Mouse (Mus musculus): ENCODE results near the gene Bcr. TPM values are rescaled to one million over a fixed set of nuclear protein-coding genes. Genes with fewer than 3 reads are reported as not detected.

Gene Bcr
- total RNA-seq, 2 experiments from 2014 or later, result 121 to 133 TPM

DNA sequence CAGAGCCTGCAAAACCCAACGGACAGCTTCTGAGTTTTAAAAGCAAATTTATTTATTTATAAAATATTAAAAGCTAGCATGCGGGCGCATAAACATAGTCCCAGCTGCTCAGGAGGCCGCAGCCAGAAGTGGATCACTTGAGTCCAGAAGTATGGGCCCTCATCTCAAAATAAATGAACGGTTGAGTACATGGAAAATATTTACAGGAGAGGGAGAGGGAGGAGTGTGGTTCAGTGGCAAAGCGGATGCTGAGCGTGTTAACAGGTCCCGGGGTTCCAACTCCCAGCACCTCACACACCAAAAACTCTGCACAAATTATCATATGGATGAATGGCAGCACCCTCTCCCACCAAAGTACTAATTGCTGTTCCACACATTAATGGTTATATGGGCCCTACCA is 2.1 kb upstream of the Bcr start:
- DNase-seq, result no peak

DNA sequence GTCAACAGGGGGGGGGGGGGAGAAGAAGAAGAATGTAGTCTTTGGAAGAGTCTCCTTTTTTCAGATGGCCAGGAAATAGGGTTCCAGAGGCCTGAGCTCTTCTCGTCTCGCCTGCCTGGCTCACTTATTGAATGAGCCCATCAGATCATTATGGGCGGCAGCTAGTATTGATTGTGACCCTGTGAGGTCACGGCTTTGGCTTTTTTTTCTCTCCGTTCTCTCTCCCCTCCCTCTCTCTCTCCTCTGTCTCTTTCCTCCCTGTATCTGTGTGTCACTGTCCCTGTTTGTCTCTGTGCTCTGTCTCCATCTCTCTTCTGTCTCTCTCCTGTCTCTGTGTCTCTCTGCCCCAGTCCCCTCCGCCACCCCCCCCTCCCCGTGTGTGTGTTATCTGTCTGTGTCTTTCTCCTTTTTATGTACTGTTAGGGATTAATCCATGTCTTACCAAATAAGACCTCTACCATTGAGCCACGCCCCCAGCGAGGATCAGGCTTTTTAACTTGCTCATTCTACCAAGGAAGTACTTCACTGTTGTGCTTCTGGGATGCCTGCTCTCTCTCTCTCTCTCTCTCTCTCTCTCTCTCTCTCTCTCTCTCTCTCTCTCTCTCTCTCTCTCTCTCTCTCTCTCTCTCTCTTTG is 1.5 kb upstream of the Bcr start:
- no peak for DNase-seq

DNA sequence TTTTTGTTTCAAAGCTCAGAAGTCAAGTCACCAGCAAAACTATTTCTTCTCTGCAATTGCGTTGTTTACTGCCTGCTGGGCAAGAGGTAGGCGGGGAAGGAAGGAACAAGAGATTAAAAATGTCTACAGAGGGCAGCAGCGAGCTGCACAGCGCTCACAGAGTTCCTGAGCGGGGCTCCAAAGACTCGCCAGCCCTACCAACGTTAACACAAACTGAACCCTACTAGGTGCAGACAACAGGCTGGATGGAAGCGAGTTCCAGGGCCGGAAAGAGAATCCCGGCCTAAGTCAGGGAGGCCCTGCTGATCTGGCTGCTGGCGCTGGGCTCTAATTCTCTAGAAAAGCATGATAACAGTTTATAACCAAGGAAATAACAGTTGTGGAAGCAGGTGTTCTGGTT is 996 bp upstream of the Bcr start:
- peak; percentile 70 to 72 for DNase-seq

DNA sequence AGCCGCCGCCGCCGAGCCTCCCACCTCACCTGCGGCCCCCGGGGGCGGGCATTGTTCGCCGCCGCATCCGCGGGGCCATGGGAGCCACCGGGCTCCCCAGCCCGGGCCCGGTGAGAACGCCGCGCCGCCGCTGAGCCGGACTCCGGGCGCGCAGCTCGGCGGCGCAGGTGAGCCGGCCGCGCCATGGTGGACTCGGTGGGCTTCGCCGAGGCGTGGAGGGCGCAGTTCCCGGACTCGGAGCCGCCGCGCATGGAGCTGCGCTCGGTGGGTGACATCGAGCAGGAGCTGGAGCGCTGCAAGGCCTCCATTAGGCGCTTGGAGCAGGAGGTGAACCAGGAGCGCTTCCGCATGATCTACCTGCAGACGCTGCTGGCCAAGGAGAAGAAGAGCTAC is 447 bp downstream of the Bcr start:
- peak in 1 of 2 experiments; percentile 41 for DNase-seq

DNA sequence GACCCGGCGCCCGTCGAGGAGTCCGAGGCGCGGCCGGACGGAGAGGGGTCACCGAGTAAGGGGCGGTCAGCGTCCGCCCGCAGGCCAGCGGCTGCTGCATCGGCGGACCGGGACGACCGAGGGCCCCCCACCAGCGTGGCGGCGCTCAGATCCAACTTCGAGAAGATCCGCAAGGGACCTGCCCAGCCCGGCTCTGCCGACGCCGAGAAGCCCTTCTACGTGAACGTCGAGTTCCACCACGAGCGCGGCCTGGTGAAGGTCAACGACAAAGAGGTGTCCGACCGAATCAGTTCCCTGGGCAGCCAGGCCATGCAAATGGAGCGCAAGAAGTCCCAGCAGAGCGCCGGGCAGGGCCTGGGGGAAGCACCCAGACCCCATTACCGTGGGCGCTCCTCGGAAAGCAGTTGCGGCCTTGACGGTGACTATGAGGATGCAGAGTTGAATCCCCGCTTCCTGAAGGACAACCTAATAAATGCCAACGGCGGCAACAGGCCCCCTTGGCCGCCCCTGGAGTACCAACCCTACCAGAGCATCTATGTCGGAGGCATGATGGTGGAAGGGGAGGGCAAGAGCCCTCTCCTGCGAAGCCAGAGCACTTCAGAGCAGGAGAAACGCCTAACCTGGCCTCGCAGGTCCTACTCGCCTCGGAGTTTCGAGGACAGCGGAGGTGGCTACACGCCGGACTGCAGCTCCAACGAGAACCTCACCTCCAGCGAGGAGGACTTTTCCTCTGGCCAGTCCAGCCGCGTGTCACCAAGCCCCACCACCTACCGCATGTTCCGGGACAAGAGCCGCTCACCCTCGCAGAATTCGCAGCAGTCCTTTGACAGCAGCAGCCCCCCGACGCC is 1.2 kb downstream of the Bcr start:
- no peak for DNase-seq

DNA sequence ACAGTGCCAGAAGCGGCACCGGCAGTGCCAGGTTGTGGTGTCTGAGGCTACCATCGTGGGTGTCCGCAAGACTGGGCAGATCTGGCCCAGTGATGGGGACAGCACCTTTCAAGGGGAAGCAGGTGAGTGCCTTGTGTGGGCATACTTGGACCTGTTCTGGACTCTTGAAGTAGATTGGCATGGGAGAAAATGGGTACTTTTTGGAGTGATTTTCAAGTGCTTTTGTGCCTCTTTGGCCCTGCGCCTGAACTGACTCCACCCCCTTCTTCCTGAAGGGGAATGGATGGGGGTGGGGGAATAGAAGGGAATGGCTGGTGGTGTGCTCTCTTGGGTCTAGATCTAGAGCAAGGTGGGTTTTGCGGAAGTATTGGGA is 1.8 kb downstream of the Bcr start:
- DNase-seq, result no peak

DNA sequence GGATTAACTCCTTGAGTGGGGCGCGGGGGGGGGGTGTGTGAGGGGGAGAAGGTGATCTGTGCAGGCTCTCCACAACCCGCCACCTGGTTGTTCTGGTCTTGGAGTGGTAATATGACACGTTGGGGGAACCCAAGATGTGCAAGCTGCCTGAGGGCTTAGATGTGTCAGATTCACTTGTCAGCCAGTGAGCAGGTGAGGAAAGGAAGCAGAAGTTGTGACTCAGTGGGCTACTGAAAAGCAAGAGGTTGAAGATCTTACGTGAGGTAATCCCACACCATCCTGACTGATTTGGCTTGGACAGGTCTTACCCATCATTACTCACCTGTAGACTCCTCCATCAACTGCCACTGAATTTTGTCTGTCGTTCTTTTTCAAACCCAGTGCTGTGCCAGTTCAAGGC is 2.2 kb downstream of the Bcr start:
- no peak for DNase-seq

DNA sequence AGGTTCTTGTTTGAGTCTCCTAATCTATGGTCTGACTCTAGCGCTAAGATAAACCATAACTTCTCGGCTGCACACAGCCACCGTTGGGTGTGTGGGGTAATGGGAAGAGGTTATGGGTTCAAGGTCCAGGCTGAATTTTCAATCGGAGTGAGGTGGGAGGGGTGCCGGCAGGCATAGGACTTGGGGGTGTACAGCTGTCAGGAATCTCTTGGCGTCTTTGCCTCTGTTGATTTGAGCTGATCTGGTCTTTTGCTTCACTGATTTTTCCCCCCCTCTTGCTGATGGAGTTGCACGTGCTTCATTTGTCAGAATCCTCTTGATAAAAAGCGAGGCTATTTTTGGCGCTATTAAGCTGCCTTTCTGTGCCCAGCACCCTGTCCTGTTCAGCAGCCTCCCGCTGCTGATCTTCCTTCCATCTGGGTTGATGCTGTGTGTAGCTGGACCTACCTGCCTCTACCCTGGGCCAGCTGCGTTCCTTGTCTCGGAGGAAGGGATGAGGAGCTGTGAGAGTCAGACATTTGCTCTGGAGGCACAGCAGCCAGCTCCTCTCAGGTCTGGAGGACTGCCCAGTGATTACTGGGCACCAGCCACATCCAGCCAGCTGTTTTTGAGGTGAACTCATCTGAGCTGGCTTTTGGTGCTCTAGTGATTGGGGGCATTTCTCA is 3.0 kb downstream of the Bcr start:
- no peak for DNase-seq

DNA sequence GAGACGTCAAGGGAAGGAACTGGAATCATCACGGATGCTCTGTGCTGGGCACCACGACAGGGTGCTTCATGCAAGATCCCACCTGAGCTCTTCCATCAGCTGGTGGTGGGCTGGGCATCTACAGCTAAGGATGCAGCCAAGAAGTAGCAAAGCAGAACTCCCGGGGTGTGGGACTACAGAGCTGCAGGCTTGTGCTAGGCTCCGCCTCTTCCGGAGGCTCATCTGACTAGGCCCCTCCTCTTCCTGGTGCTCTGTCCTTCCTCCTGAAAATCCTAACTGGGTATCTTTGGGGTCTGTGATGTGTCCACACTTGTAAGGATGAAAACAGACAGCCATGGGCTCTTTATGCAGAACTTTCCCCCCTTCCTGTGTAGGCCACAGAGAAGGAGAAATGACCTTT is 5.3 kb downstream of the Bcr start:
- no peak for DNase-seq

DNA sequence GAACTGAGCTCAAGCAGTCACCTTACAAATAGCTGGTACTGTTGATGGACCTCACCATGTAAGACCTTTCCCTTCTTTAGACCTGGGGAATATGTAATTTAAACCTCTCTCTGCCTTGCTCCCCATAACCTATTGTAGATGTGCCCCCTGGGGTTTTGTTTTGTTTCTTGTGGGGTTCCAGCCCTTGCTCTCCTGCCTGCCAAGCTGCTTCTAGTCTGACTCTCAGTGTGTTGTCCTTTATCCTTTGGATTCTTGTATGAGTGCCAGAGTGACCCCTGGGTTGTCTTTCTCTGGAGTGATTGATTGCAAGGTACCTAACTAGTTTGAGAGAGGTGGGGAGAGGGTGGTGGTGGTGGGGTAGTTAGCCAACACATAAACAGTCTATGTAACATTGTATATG is 7.1 kb downstream of the Bcr start:
- no peak for DNase-seq

DNA sequence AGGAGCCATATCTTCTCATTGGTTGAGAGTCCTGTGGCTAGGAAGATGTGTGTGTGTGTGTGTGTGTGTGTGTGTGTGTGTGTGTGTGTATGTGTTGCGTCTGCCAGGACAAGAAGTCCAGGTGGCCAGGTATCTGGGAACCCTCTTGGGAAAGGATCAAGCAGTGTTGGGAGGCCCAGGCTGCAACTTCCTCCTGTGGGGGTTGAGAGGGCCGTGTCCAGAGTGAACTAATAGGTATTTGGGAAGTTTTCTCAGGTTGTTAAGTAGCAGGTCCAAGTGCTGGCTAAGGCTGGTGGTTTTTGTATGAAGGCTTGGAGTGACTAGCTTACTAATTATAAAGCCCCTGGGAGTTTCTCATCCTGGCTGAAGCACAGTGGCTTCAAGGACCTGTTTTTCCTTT is 7.7 kb downstream of the Bcr start:
- no peak for DNase-seq

DNA sequence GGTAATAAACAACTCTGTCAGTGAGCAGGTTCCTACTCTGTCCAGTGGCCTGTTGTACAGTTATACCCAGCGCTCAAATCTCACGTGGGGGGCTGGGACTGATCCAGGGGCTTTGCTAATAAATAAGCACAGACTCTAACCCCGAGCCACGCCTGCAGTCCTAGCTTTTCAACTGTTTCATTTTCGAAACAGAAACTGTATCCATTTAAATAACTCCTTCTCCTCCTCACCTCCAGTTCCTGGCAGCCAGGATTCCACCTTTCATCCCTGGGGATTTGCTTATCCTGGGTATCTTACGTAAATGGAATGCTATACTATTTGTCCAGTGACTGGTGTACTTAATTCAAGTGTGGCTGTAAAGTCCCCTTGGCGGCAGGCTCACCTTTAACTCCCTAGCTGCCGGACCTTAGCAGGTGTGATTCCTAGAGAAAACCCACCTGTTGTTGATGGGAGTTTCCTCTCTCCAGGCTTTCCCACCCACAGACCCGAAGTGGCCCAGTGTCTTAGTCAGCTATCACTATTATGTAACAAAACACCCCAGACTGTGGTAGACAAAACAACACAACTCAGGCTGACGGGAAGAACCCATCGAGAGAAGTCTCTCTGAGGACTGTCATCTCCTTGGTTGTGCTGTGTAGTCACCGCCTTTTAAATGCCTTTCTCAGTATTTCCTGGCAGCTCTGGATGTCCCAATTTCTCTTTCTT is 8.4 kb downstream of the Bcr start:
- no peak for DNase-seq

DNA sequence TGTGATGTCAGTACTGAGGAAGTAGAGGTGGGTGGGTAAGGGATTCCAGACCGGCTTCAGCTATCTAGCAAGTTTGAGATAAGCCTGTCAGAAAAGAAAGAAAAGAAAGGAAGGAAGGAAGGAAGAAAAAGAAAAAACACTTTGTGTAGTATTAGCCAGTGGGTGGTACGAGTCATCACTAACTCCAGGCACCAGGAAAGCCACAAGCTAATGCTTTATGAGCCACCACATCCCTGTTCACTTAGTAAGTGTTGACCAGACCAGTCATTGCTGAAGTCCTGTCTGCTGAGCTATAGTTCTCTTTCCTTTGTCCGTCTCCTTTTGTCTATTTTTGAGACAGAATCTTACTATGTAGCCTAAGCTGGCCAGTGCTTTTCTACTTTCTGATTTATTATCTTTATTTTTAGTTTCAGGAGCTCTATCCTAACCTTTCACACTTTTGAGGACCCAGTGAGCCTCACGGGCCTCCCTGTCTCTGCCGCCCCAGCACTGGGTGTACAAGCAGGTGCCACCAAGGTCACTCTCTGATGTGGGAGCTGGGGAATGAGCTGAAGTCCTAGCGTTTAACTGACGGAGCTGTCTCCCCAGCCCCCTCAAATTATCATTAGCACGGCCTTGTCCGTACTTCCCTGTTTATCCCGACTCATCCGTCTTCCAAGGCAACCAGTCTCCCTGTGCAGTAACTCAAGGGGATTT is 10.0 kb downstream of the Bcr start:
- no peak for DNase-seq

DNA sequence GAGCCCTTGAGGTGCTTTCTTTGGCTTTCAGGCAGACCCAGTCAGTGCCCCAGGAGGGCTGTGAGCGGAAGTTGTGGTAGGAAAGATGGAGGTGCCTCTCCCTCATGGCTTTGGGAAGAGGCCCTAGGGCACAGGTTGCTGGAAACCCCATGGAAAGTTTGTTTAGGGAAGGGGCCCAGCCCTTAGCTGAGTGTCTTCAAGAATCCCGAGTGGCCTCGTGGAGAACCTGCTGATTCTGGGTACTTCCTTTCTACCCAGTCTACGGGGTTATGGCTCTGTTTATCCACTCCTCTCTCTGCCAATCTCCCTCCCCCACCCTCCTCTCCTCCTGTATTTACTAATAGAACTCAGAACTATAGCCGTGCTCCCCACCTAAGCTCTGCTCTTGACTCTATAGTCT is 15.3 kb downstream of the Bcr start:
- no peak for DNase-seq

DNA sequence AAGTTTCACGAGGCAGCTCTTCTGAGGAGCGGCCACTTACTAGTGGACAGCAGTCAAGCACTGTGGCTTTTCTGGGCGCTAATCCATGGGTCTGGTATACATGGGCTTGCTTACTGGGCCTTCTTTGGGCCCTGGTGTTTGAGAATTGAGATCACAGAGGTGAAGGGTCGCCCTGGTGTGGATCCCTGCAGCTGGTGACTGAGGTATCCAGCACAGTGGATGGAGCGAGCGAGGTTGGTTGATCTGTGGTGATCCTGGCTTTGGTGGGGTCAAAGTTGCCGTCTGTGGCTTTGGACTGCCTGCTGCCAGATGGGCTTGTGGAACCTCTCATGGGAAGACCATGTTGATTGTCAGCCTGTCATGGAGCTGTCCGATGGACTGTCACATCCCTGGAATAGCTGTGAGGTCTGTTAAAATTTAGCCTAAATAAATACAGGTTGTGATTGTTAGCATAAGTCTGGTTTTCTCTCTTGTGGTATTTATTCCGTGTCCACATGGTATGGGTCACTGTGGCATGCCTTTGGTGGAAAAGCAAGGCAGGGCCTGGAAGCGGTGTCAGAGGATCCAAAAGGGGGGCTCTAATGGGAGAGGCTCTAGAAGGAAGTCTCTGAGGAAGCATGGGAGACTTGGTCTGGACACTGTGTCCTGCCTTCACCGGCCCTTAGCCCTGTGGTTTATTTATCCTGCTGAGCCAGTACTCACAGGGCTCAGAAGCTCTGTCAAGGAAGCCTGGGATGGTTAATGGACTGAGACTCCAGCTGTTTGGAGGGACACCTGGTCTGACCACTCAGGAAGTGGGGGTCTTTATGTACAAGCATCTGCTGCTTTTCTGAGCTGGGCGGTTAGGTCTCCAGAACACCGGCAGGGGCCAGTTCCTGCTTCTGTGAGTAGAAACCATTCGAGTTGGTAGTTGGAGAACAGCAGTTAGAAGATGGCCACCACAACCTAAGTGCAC is 18.1 kb downstream of the Bcr start:
- no peak for DNase-seq

DNA sequence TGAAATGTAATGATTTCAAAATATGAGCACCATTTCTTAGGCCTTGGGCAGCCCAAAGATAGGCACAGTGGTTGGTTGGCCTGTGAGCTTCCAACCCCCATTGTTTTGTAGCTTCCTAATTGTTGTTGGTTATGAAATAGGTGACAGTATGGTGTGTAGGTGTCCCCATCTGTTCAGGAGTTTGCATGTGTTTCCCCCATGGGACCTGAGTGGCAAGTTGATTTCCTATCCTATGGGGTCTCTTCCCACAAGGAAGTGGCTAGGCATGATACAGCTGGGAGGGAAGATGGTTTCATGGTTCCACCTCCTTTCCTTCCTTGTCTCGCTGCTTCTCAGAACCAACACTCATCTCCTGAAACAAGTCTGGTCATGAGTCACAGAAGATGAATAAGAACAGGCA is 24.9 kb downstream of the Bcr start:
- no peak for DNase-seq

DNA sequence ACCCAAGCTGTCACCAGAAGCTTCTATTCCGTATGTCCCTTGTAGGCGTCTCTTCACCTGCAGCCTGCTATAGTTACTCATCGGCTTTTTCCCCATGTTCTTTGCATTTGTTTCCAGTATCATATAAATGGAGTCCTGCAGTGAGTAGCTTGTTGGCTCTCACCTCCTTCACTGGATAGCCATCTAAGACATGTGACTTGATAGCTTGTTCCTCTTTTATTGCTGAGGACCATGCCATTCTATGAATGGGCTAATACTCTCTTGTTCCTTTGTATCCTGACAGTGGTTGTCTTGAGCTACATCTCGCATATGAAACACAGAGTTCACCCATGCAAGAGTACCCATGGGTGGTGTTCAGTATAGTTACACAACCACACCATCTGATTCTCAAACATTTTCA is 28.1 kb downstream of the Bcr start:
- no peak for DNase-seq

DNA sequence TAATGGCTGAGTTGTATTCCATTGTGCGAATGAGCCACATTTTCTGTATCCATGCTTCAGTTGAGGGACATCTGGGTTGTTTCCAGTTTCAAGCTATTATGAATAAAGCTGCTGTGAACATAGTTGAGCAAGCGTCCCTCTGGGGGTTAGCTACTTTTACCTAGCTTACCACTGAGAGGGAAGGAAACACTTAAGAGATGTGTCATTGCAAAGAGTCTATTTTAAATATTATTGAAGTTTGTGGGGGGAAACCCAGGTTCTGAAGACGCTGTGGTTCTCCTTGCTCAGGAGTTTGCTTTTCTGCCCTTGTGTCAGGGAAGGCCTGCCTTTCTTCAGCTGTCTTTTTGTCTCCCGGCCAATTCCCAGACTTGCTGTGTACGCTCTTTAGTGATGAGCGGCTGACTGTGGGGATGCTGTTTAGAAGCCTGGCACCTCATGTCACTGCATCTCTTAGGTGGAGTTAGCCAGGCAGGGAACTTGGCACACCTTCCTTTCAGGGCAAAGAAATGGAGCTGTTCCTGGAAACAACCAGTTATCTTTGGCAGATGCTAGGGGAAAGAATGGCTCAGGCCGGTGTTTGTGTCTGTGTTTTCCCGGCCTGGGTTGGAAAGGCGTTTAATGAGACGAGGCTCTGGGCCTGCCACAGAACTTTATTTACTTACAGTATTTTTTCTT is 31.2 kb downstream of the Bcr start:
- no peak for DNase-seq

DNA sequence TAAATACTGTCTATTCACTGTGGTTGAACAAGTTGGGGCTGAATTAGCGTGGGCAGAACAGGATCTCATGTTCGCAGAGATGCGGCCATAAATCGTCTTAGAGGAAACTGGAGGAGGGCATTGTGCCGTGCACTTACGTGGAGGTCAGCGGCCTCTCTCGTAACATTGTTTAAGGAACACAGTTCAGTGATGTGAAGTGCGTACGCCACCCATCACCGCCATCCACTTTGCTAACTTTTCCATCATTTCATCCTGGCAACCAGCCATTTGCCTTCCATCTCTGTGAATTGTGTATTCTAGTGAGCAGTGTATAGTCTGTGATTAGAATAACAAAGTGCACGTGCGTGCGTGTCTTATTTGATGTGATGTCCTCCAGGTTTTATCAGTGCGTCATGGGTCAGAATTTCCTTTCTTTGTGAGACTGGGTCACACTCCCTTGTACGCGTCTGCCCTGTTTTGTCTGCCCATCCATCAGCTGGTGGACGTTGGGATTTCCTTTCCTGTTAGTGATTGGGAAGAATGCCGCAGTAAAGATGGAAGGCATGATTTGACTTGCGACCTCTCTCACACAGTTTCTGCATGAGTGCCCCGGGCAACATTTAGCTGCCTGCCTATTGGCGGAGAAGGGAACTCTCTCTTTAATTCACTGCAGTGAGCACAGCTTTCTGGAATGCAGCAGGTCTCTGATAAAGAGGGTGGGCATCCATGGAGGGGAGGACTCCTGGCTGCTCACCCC is 33.0 kb downstream of the Bcr start:
- DNase-seq, result no peak

DNA sequence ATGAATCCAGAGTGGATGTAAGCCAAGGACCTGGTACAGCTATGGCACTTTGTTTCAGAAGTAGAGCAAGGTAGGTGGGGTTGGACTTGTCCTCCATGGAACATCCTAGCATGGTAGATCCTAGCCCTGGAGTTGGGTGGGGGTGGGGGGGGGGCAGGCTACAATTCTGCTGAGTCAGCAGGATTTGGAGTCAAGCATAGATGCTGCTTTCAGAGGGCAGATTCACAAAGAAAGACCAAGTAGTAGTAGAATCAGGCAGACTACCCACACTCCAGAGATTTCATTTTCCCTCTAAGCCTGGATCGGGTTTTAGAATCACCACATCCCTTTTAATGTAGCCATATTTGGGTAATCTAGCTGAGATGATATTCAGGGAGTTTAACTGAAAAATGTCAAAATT is 33.9 kb downstream of the Bcr start:
- no peak for DNase-seq
